Mouse (Mus musculus): ENCODE data around the gene Taz.

The Taz gene

GRCm38 (mm10) chrX:74281041-74281731 lies 526 bp upstream of the Taz start:
- DNase-seq (ENCODE audit: low read depth, low spot score) = no peak

- DNase-seq (ENCODE audit: low read depth, low spot score) = peak; percentile 62
Measured at GRCm38 (mm10) chrX:74282395-74283091, 831 bp downstream of the Taz start.

- DNase-seq (ENCODE audit: low read depth, low spot score) = no peak
Measured at GRCm38 (mm10) chrX:74283092-74283437, 1.4 kb downstream of the Taz start.

- DNase-seq (ENCODE audit: low read depth, low spot score) = no peak
Measured at GRCm38 (mm10) chrX:74293431-74293830, 11.7 kb downstream of the Taz start.

GRCm38 (mm10) chrX:74296538-74297448 lies 15.1 kb downstream of the Taz start, which contains the start of gene Atp6ap1:
Gene Atp6ap1 (plus strand): TSS chrX:74297097.
- DNase-seq (ENCODE audit: low read depth, low spot score) = peak; percentile 85

GRCm38 (mm10) chrX:74298348-74298747 lies 16.6 kb downstream of the Taz start:
- DNase-seq (ENCODE audit: low read depth, low spot score) = no peak

- no peak for DNase-seq (ENCODE audit: low read depth, low spot score)
Measured at GRCm38 (mm10) chrX:74299721-74300120, 18.0 kb downstream of the Taz start.

GRCm38 (mm10) chrX:74304867-74305700 lies 23.4 kb downstream of the Taz start, which contains the start of gene Gdi1:
Gene Gdi1 (plus strand): TSS chrX:74304998.
- DNase-seq (ENCODE audit: low read depth, low spot score) = peak; percentile 64

- peak; percentile 73 for DNase-seq (ENCODE audit: low read depth, low spot score)
Measured at GRCm38 (mm10) chrX:74312540-74313464, 31.1 kb downstream of the Taz start, which contains the start of gene Fam50a. Gene Fam50a (plus strand): TSS chrX:74313033.

GRCm38 (mm10) chrX:74328725-74329161 lies 47.0 kb downstream of the Taz start, which contains the start of gene Plxna3:
Gene Plxna3 (plus strand): TSS chrX:74329066.
- DNase-seq (ENCODE audit: low read depth, low spot score) = peak; percentile 44

- DNase-seq (ENCODE audit: low read depth, low spot score) = no peak
Measured at GRCm38 (mm10) chrX:74329215-74329671, 47.5 kb downstream of the Taz start.

GRCm38 (mm10) chrX:74330166-74330930 lies 48.6 kb downstream of the Taz start:
- no peak for DNase-seq (ENCODE audit: low read depth, low spot score)

All from embryo, embryonic 11.5 days (tissue).